Mouse (Mus musculus) heart, embryonic 11.5 days (tissue): ENCODE measurements around the gene Cpm. TPM values are rescaled to one million over a fixed set of nuclear protein-coding genes. Genes with fewer than 3 reads are reported as not detected.
A peak's percentile ranks its signal among the peaks of the same experiment; 100 is the strongest.

Source experiments
- ATAC-seq: fragments of 200-750 bp; cut with Nextera tagmentation; replicated peaks from 2 replicates; pipeline ENCODE4 v1.8.0; 2017; ENCODE audit warnings: moderate library complexity; ENCODE audit not compliant: insufficient number of reproducible peaks, low FRiP score, low TSS enrichment
- H3K27ac ChIP-seq: fragments of 300-500 bp; sonication (generic); 2 replicates; pipeline ENCODE4 v1.5.1; 2014; ENCODE audit warnings: mild to moderate bottlenecking, low read depth, low read length
- H3K27me3 ChIP-seq: fragments of 300-500 bp; sonication (generic); 2 replicates; pipeline ENCODE4 v1.6.1; 2014; ENCODE audit warnings: mild to moderate bottlenecking, low read length, mixed read lengths; ENCODE audit not compliant: control insufficient read depth, insufficient read depth
- H3K36me3 ChIP-seq: fragments of 300-500 bp; sonication (generic); 2 replicates; pipeline ENCODE4 v1.6.1; 2014; ENCODE audit warnings: mild to moderate bottlenecking, low read length, moderate library complexity, mixed read lengths; ENCODE audit not compliant: control insufficient read depth, insufficient read depth
- H3K4me1 ChIP-seq: fragments of 300-500 bp; sonication (generic); 2 replicates; pipeline ENCODE4 v1.6.1; 2014; ENCODE audit warnings: low read length; ENCODE audit not compliant: control insufficient read depth, insufficient read depth
- H3K4me2 ChIP-seq: fragments of 300-500 bp; sonication (generic); 2 replicates; pipeline ENCODE4 v1.6.1; 2014; ENCODE audit warnings: mild to moderate bottlenecking, moderate library complexity
- H3K4me3 ChIP-seq: fragments of 300-500 bp; sonication (generic); 2 replicates; pipeline ENCODE4 v1.5.1; 2014; ENCODE audit warnings: low read depth, low read length
- H3K9ac ChIP-seq: fragments of 300-500 bp; sonication (generic); 2 replicates; pipeline ENCODE4 v1.6.1; 2014; ENCODE audit warnings: mild to moderate bottlenecking, low read depth, low read length, moderate library complexity
- H3K9me3 ChIP-seq: fragments of 300-500 bp; sonication (generic); replicated peaks from 2 replicates; pipeline ENCODE4 v1.6.1; 2016; ENCODE audit warnings: low read length; ENCODE audit not compliant: control insufficient read depth
- WGBS: fragments of 180-500 bp; shearing (Covaris S2); extraction: QIAGEN DNeasy Blood & Tissue Kit; methylation state at CpG from one replicate; pipeline ENCODE4 v1.1.7; 2014; ENCODE audit not compliant: insufficient replicate concordance; 5-methylcytosine and 5-hydroxymethylcytosine counted together
- polyA plus RNA-seq: library from polyadenylated mRNA; unstranded; fragments of >200 nt; fragmentation: Nextera tagmentation; extraction: Ambion mirVana; gene quantifications from 2 replicates; pipeline ENCODE4 v1.2.1, GENCODE M21; 2014

Gene Cpm
- 2.5 and 4.1 TPM in 2 replicates for polyA plus RNA-seq

DNA sequence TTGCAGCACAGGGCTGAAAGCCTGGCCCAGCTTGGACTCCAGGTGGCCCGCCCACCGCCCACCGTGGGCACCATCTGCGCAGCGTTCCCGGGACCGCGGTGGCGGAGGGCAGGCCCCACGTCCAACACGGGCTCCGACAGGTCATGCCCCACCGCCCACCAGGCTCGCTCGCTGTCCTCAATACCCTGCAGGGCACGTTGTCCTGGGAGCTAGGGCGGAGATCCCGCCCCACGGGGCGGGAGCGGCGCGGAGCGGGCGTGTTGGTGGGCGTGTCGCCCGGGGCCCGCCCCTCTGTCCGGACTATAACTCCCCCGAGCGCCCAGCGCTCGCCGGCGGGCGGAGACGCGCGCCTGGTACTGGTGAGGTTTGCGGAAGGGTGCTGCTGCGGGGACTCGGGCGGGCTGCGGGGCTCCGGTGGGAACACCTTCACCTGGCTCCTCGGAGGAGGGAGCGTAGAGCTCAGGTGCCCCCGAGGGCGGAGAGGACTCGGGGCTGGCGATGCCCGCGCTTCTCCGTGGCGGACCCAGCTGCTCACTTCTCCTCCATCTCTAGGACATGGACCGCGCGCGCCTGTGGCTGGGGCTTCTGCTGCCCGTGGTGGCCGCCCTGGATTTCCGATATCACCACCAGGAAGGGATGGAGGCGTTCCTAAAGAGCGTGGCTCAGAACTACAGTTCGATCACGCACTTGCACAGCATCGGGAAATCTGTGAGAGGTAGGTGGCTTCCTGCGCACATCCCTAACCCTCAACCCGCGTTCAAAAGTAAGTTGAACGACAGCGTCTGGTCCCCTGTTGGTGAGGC lies at the start of gene Cpm:
Cpm (plus strand) TSS at position 332 of the 803 bp plus-strand sequence.
- H3K9ac ChIP-seq = no peak within 1 kb of the TSS; the same call in 1 of the 2 replicates
- WGBS = under 1% methylated on average over 70 of the region's 73 CpGs
- H3K27me3 ChIP-seq = peaks cover 41% of the 10 kb centered on the region

DNA sequence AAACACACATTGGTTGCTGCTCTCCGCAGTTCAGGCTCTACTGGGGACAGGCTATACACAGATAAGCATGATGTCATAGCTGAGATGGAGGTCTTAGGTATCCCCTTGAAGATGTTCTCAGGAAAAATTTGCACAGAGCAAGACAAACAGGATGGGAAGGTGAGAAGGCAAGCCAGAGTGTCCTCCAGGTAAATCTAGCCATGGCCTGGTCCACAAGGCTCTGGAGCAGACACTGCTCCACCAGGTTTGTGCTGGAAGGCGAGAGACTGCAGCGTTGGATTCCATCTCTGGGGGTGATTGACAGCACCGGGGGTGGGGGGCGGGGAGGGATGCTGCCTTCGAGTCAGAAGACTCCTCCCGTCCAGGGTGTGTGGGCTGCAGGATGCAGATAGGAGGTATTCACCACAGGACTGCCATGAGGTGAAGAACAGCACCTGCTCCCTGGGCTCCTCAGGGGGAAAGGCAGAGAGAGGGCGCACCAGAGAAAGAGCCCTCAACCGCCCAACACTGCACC lies 49.5 kb upstream of the Cpm start:
- 31% methylated on average over 9 of the region's 9 CpGs for WGBS
- no peak overlapping the region for H3K4me3 ChIP-seq
- no peak overlapping the region for H3K27ac ChIP-seq
- no peak overlapping the region for H3K9ac ChIP-seq
- H3K36me3 ChIP-seq = no peaks in the 10 kb centered on the region
- no peak overlapping the region for H3K4me2 ChIP-seq
- H3K9me3 ChIP-seq = no peaks in the 10 kb centered on the region
- no peak for ATAC-seq
- no peaks in the 10 kb centered on the region for H3K4me1 ChIP-seq
- H3K27me3 ChIP-seq = no peaks in the 10 kb centered on the region

More for the DNA sequence above, at the start of gene Cpm:
- Histone ChIP-seq H3K27ac (no peak within 1 kb of the TSS), H3K36me3 (no peaks in the 10 kb centered on the region), H3K4me3 (peak within 1 kb of the TSS; percentile 64), H3K4me2 (peak within 1 kb of the TSS; percentile 96), H3K9me3 (no peaks in the 10 kb centered on the region), H3K4me1 (peaks cover 4% of the 10 kb centered on the region; the same call in 1 of the 2 replicates)
- ATAC-seq = peak; percentile 90

DNA sequence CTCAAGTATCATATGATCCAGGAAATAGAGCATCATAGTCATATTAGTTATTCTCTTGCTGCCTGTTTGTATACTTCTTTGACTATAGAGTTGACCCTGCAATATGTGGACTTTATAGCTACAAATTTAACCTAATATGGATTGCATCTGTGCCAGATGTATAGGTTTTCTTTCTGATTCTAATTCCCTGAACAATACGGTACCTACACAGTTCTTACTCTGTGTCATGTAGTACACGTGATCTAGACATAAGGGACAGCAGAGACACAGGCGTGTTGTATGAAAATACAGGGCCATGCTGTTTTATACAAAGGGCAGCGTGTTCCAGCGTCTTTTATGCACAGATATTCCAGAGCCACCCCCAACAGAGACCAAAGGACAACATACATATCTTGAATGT lies 48.9 kb upstream of the Cpm start:
- no peaks in the 10 kb centered on the region for H3K4me1 ChIP-seq
- H3K9ac ChIP-seq = no peak overlapping the region
- no peaks in the 10 kb centered on the region for H3K9me3 ChIP-seq
- no peak overlapping the region for H3K27ac ChIP-seq
- ATAC-seq = no peak
- WGBS = 86% methylated on average over 5 of the region's 5 CpGs
- H3K4me3 ChIP-seq = no peak overlapping the region
- no peak overlapping the region for H3K4me2 ChIP-seq
- H3K27me3 ChIP-seq = no peaks in the 10 kb centered on the region
- H3K36me3 ChIP-seq = no peaks in the 10 kb centered on the region

DNA sequence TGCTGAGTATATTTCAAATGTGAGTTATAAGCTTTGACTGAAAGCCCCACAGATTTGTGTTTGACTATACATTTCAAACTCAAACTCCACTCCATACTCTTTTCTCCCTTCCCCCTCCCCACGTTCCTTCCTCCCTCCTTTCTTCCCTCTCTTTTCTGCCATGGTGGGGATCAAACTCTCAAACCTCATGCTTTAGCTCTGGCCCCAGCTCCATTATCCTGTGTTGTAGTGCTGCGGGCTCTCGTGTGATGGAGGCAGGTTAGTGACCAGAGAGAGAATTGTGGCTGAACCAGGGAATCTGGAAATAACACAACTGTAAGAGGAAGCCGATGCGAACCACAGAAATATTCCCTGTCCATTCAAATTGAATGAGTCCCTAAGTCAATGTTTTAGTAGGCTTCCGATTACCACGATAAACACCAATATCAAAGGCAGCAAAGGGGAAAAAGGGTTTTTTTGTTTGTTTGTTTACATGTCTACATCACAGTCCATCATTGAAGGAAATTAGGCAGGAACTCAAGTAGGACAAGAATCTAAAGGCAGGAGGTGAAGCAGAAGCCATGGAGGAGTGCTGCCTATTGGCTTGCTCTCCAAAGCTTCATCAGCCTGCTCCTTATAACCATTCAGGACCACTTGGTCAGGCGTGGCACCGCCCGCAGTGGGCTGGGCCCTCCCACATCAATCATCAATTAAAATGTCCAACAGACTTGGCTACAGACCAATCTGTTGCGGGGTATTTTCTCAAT lies 48.1 kb upstream of the Cpm start:
- Histone ChIP-seq H3K27ac (no peak overlapping the region), H3K4me3 (no peak overlapping the region), H3K36me3 (no peaks in the 10 kb centered on the region), H3K4me2 (no peak overlapping the region), H3K9ac (no peak overlapping the region), H3K9me3 (no peaks in the 10 kb centered on the region), H3K27me3 (no peaks in the 10 kb centered on the region), H3K4me1 (no peaks in the 10 kb centered on the region)
- WGBS = 87% methylated on average over 11 of the region's 11 CpGs
- ATAC-seq = no peak

DNA sequence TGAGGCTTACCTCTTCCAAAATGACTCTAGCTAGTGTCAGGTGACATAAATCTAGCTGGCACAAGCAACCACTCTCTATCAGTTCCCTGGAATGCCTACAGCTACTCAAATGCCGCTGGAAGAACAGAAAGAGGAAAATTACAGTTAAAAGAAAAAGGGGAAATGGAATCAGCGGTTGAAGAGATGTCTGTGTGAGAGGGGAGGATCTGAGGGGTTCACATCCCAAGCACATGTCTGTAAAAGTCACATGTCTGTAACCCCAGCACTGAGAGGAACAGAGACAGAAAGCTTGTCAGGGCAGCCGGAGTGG lies 47.6 kb upstream of the Cpm start:
- no peaks in the 10 kb centered on the region for H3K36me3 ChIP-seq
- H3K27me3 ChIP-seq = no peaks in the 10 kb centered on the region
- no peak overlapping the region for H3K4me2 ChIP-seq
- H3K9me3 ChIP-seq = no peaks in the 10 kb centered on the region
- no peaks in the 10 kb centered on the region for H3K4me1 ChIP-seq
- no peak overlapping the region for H3K9ac ChIP-seq
- no peak overlapping the region for H3K27ac ChIP-seq
- 86% methylated on average over 3 of the region's 3 CpGs for WGBS
- no peak for ATAC-seq
- H3K4me3 ChIP-seq = no peak overlapping the region

DNA sequence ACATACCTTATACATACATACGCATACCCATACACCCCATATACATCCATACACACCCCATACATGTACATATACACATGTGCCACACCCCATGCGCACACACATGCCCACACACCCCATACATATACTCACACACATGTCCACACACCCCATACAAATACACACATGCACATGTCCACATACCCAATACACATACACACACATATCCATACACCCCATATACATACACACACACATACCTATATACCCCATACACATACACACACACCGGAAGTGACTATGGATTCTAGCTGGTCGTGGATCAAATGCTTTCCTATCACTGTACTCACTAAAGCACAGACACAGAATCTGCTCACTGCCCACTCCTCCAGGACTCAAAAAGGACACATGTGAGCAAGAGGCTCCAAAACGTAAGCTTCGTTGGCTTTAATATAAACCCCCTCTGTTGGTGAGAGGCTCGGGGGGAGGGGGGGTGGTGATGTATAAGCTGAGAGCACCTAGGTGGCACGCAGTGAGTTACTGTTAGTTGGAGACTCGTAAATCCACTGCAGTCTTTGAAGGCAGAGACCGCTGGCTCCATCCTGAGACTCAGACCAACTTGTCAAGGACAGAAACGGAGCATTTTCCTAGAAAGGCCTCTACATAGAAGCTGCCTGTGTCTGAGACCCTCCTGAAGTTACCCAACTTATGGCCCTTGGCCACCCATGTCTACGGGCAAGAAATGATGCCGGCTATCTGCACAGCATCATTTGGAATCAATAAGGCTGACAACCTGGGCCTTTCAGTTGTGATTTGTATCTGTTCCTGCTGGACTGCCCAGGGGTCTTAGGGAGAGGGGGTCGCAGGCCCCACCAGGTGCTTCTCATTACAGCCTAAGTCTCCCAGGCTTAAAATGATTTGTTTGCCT lies 45.9 kb upstream of the Cpm start:
- Histone ChIP-seq H3K4me2 (no peak overlapping the region), H3K4me1 (no peaks in the 10 kb centered on the region), H3K36me3 (no peaks in the 10 kb centered on the region), H3K9me3 (no peaks in the 10 kb centered on the region), H3K4me3 (no peak overlapping the region), H3K27ac (no peak overlapping the region), H3K9ac (no peak overlapping the region), H3K27me3 (no peaks in the 10 kb centered on the region)
- ATAC-seq = no peak
- WGBS = 74% methylated on average over 14 of the region's 14 CpGs

DNA sequence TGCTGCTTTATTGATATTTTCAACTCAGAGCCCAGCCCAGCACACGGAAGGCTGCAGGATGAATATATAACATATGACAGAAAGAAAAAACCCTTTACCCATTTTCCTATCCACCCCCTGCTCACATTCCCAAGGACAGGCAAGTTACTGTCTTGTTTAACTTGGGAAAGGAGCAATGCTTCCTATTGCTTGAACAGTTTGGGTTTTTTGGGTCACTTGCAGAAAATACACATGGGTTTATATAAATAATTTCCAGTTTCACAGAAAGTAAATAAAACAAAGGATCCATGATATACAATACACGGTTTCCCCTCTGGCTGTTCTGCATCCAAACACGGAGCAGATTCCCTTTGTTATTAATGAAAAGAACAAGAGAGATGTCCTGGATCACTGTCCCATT lies 45.2 kb upstream of the Cpm start:
- no peak overlapping the region for H3K9ac ChIP-seq
- H3K4me1 ChIP-seq = no peaks in the 10 kb centered on the region
- H3K4me3 ChIP-seq = no peak overlapping the region
- no peaks in the 10 kb centered on the region for H3K36me3 ChIP-seq
- H3K4me2 ChIP-seq = no peak overlapping the region
- no peak overlapping the region for H3K27ac ChIP-seq
- H3K9me3 ChIP-seq = no peaks in the 10 kb centered on the region
- ATAC-seq = no peak
- 74% methylated on average over 3 of the region's 3 CpGs for WGBS
- no peaks in the 10 kb centered on the region for H3K27me3 ChIP-seq
